Mouse (Mus musculus): ENCODE data around the gene Fam214a.

DNA sequence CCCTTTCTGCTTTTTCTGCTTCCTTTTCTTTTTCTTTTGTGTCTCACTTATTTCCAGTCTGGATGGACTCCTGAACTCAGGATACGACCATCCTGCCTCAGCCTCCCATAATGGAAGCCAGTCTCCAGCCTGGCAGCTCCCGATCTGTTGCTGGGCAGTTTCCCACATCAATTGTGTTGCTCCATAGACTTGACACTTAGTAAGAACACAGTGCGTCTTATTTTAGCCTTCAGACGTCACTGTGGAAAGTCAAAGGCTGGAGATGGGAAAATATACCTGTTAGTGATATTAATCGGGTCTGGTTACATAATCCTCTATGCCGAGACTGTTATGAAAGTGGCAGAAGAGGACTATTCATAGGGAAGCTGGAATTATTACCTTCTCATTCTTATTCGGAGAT lies 26.2 kb downstream of the Fam214a start:
- TF ChIP-seq CTCF (IDR thresholded peaks at IDR 0.05; ENCODE audit: low read depth) (no peak), EP300 (IDR thresholded peaks at IDR 0.05; ENCODE audit: low read depth) (no peak)
